Mouse (Mus musculus) stomach, embryonic 16.5 days (tissue): ENCODE data around the gene Vhl. TPM values are rescaled to one million over a fixed set of nuclear protein-coding genes. Genes with fewer than 3 reads are reported as not detected.

Experiments
- ATAC-seq: fragments of 200-750 bp; cut with Nextera tagmentation; 2 replicates; pipeline ENCODE4 v1.8.0; 2017; ENCODE audit warnings: moderate number of reproducible peaks, moderate TSS enrichment; ENCODE audit not compliant: insufficient read depth, low FRiP score
- H3K27ac ChIP-seq: fragments of 300-500 bp; sonication (generic); 2 replicates; pipeline ENCODE4 v1.5.1; 2014; ENCODE audit warnings: low read length
- H3K27me3 ChIP-seq: fragments of 300-500 bp; sonication (generic); 2 replicates; pipeline ENCODE4 v1.6.1; 2014; ENCODE audit warnings: low read length, control low read depth, mixed read lengths; ENCODE audit not compliant: control insufficient read depth, insufficient read depth
- H3K36me3 ChIP-seq: fragments of 300-500 bp; sonication (generic); 2 replicates; pipeline ENCODE4 v1.6.1; 2014; ENCODE audit warnings: low read length; ENCODE audit not compliant: control insufficient read depth, insufficient read depth
- H3K4me1 ChIP-seq: fragments of 300-500 bp; sonication (generic); 2 replicates; pipeline ENCODE4 v1.6.1; 2014; ENCODE audit warnings: low read length, control low read depth, mixed read lengths; ENCODE audit not compliant: control insufficient read depth, insufficient read depth
- H3K4me2 ChIP-seq: fragments of 300-500 bp; sonication (generic); 2 replicates; pipeline ENCODE4 v1.6.1; 2014; ENCODE audit warnings: low read depth, low read length, mixed read lengths
- H3K4me3 ChIP-seq: fragments of 300-500 bp; sonication (generic); replicated peaks from 2 replicates; pipeline ENCODE4 v1.5.1; 2014; ENCODE audit warnings: mild to moderate bottlenecking, low read length
- H3K9ac ChIP-seq: fragments of 300-500 bp; sonication (generic); 2 replicates; pipeline ENCODE4 v1.6.1; 2014; ENCODE audit warnings: low read length
- H3K9me3 ChIP-seq: fragments of 300-500 bp; sonication (generic); replicated peaks from 2 replicates; pipeline ENCODE4 v1.6.1; 2016; ENCODE audit warnings: low read length, control low read depth; ENCODE audit not compliant: control insufficient read depth
- WGBS: fragments of 180-500 bp; shearing (Covaris S2); extraction: QIAGEN DNeasy Blood & Tissue Kit; methylation state at CpG from one replicate; pipeline ENCODE4 v1.1.7; 2014; 5-methylcytosine and 5-hydroxymethylcytosine counted together
- polyA plus RNA-seq: library from polyadenylated mRNA; unstranded; fragments of >200 nt; fragmentation: Nextera tagmentation; extraction: Ambion mirVana; gene quantifications from 2 replicates; pipeline ENCODE4 v1.2.1, GENCODE M21; 2015

Vhl gene
- polyA plus RNA-seq, 1 experiment from 2014 or later, result 35.9 TPM

- Histone ChIP-seq H3K27ac (no peak within 1 kb of the TSS), H3K4me2 (no peak within 1 kb of the TSS), H3K4me1 (peaks cover 4% of the 10 kb centered on the region), H3K27me3 (no peaks in the 10 kb centered on the region), H3K9me3 (no peaks in the 10 kb centered on the region), H3K9ac (peak within 1 kb of the TSS; percentile 52; the same call in 1 of the 2 replicates), H3K36me3 (no peaks in the 10 kb centered on the region), H3K4me3 (no peak within 1 kb of the TSS)
- no peak for ATAC-seq
- 39% methylated on average over 23 of the region's 23 CpGs for WGBS
Observed at GRCm38 (mm10) chr6:113600543-113601139, 23.1 kb upstream of the Vhl start, which contains the start of gene Fancd2os. TSS of gene Fancd2os (minus strand) at chr6:113600715.

DNA sequence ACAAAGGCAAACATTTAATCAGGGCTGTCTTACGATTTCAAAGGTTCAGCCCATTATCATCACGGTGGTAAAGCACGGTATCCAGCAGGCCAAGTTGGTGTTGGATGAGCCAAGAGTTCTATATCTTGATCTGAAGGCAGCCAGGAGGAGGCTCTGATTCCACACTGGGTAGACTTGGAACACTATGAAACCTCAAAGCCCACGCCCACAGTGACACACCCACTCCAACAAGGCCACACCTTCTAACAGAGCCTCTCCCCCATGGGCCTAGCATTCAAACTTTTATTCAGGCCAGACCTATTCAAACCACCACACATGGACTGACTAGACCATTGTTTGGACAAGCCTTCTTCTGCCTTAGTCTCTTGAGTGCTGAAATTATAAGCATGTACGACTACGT lies 20.9 kb upstream of the Vhl start:
- Histone ChIP-seq H3K4me3 (no peak overlapping the region), H3K9me3 (no peaks in the 10 kb centered on the region), H3K36me3 (no peaks in the 10 kb centered on the region; the same call in 1 of the 2 replicates), H3K4me1 (peaks cover 15% of the 10 kb centered on the region), H3K27me3 (no peaks in the 10 kb centered on the region), H3K27ac (no peak overlapping the region), H3K9ac (no peak overlapping the region), H3K4me2 (no peak overlapping the region)
- no peak for ATAC-seq
- WGBS, result 87% methylated on average over 6 of the region's 6 CpGs

GRCm38 (mm10) chr6:113603993-113604392 lies 19.8 kb upstream of the Vhl start:
- H3K9ac ChIP-seq, result peak overlapping the region; percentile 90
- H3K4me1 ChIP-seq, result peaks cover 15% of the 10 kb centered on the region
- peak overlapping the region; percentile 90 for H3K4me2 ChIP-seq
- H3K27ac ChIP-seq, result peak overlapping the region; percentile 90; the same call in 1 of the 2 replicates
- H3K27me3 ChIP-seq, result no peaks in the 10 kb centered on the region
- H3K36me3 ChIP-seq, result no peaks in the 10 kb centered on the region; the same call in 1 of the 2 replicates
- no peaks in the 10 kb centered on the region for H3K9me3 ChIP-seq
- peak overlapping the region; percentile 92 for H3K4me3 ChIP-seq
- 53% methylated on average over 12 of the region's 12 CpGs for WGBS
- no peak for ATAC-seq

DNA sequence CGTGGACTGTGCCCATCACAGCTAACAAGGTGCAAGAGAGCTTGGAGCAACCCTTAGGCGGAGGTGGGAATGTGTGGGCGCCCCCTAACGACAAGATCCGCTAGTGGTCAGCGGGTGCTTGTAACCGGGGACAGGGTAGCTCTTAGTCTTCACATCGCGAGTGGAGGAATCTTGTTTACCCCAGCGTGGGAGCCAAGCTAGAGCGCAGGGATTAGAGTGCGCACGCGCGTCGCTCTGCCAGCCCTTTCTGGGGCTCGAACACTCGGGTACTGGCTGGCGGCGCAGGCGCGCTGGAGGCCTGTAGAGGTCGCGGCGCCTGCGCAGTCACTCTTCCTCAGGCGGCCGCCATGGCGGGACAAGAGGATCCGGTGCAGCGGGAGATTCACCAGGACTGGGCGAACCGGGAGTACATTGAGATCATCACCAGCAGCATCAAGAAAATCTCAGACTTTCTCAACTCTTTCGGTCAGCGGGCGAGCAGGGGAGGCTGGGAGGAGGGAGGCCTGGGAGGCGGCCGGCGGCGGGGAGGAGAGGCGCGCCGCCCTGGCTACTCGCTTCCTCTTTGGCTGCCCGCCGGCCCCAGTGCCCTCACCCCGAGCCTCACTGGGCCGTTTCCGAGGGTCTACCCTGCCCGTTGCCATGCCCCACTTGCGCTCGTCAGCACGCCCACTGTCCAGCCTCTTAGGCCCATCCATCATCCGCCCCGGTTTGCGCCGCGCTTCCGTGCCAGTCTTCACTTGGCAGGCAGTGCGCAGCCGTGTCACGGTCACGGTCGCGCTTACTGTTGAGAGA lies 19.1 kb upstream of the Vhl start, which contains the start of gene Brk1:
Brk1 (plus strand) TSS at position 341 of the 792 bp plus-strand sequence.
- H3K9ac ChIP-seq, result peak within 1 kb of the TSS; percentile 90
- peak within 1 kb of the TSS; percentile 90 for H3K27ac ChIP-seq
- peaks cover 15% of the 10 kb centered on the region for H3K4me1 ChIP-seq
- peak within 1 kb of the TSS; percentile 92 for H3K4me3 ChIP-seq
- peak; percentile 93 for ATAC-seq
- under 1% methylated on average over 62 of the region's 65 CpGs for WGBS
- H3K27me3 ChIP-seq, result no peaks in the 10 kb centered on the region
- peak within 1 kb of the TSS; percentile 90 for H3K4me2 ChIP-seq
- H3K36me3 ChIP-seq, result no peaks in the 10 kb centered on the region; the same call in 1 of the 2 replicates
- no peaks in the 10 kb centered on the region for H3K9me3 ChIP-seq

DNA sequence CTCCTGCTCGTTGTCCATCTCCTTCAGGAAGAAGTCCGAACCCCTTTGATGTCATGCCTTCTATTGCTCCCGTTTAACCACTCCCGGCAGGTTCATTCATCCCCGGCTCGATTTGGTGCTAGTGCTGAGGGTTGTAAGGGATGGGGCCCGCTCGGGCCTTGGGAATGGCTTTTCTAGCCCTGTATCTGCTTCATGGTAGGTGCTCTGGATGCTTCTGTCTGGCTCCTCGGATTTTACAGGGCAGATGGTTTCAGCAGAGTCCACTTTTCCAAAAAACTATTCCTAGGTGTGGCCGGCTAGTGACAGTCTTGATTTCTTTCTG lies 18.6 kb upstream of the Vhl start:
- WGBS, result 4% methylated on average over 10 of the region's 10 CpGs
- peak overlapping the region; percentile 90 for H3K9ac ChIP-seq
- no peaks in the 10 kb centered on the region for H3K27me3 ChIP-seq
- H3K36me3 ChIP-seq, result no peaks in the 10 kb centered on the region; the same call in 1 of the 2 replicates
- H3K9me3 ChIP-seq, result no peaks in the 10 kb centered on the region
- peaks cover 15% of the 10 kb centered on the region for H3K4me1 ChIP-seq
- peak overlapping the region; percentile 90 for H3K4me2 ChIP-seq
- H3K4me3 ChIP-seq, result peak overlapping the region; percentile 92
- ATAC-seq, result no peak
- peak overlapping the region; percentile 90; the same call in 1 of the 2 replicates for H3K27ac ChIP-seq

- Histone ChIP-seq H3K4me2 (no peak overlapping the region), H3K27ac (no peak overlapping the region), H3K4me3 (no peak overlapping the region), H3K36me3 (peaks cover 4% of the 10 kb centered on the region; the same call in 1 of the 2 replicates), H3K9ac (no peak overlapping the region), H3K4me1 (peaks cover 15% of the 10 kb centered on the region), H3K27me3 (no peaks in the 10 kb centered on the region), H3K9me3 (no peaks in the 10 kb centered on the region)
- WGBS, result 73% methylated on average over 6 of the region's 6 CpGs
- no peak for ATAC-seq
Observed at GRCm38 (mm10) chr6:113608871-113609270, 14.9 kb upstream of the Vhl start.

DNA sequence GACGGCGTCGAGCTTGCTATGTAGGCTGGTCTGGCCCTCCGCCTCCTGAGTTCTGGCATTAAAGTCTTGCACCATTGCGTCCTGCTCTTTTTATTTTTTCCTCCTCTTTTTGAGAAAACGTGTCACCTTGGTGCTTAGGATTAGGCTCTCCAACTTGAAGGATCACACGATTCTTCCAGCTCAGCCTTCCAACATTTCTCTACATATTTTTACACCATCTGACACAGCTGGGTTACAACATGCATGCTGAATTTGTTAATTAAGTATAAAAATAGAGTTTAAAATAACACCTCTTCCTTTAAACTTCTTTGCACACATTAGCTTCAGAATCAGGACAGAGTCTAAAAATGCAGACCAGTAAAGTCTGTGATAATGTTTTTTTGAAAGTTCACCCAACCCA lies 14.5 kb upstream of the Vhl start:
- Histone ChIP-seq H3K27me3 (no peaks in the 10 kb centered on the region), H3K4me2 (no peak overlapping the region), H3K4me1 (peaks cover 15% of the 10 kb centered on the region), H3K27ac (no peak overlapping the region), H3K9me3 (no peaks in the 10 kb centered on the region), H3K9ac (no peak overlapping the region), H3K36me3 (peaks cover 7% of the 10 kb centered on the region; the same call in 1 of the 2 replicates), H3K4me3 (no peak overlapping the region)
- WGBS, result 92% methylated on average over 7 of the region's 7 CpGs
- no peak for ATAC-seq

GRCm38 (mm10) chr6:113612258-113612969 lies 11.3 kb upstream of the Vhl start:
- Histone ChIP-seq H3K27me3 (no peaks in the 10 kb centered on the region), H3K4me2 (no peak overlapping the region), H3K9ac (no peak overlapping the region), H3K27ac (no peak overlapping the region), H3K4me3 (no peak overlapping the region), H3K36me3 (peaks cover 20% of the 10 kb centered on the region; the same call in 1 of the 2 replicates), H3K9me3 (no peaks in the 10 kb centered on the region), H3K4me1 (no peaks in the 10 kb centered on the region)
- no peak for ATAC-seq
- WGBS, result 85% methylated on average over 8 of the region's 8 CpGs
